Mouse (Mus musculus) ovary, adult 2 months (tissue): ENCODE results near the gene Lat. TPM values are rescaled to one million over a fixed set of nuclear protein-coding genes. Genes with fewer than 3 reads are reported as not detected.

ENCODE experiments used
- polyA plus RNA-seq: library from polyadenylated mRNA; depleted of rRNA; stranded (reverse); fragments of >200 nt; gene quantifications from 2 replicates; pipeline ENCODE4 v1.2.3, GENCODE M21; 2012; rRNA removed

Gene Lat
- polyA plus RNA-seq, result 2.5 and 3.2 TPM in 2 replicates

GRCm38 (mm10) chr7:126369393-126369792 lies at the start of gene Lat:
Lat (minus strand) TSS chr7:126369570.

GRCm38 (mm10) chr7:126414725-126415124 lies 45.4 kb upstream of the Lat start, which contains the start of gene Cd19:
Cd19 (minus strand) TSS chr7:126414889.

GRCm38 (mm10) chr7:126396298-126397119 lies 27.1 kb upstream of the Lat start, which contains the start of gene Nfatc2ip:
Nfatc2ip (minus strand) TSS chr7:126396737.

GRCm38 (mm10) chr7:126377278-126378158 lies 8.1 kb upstream of the Lat start, which contains the start of gene Spns1:
Spns1 (minus strand) TSS chr7:126377450.

Other genes with a start within 250 kb of the Lat start
- 194 and 274 TPM in 2 replicates for gene Xpo6, start 169.1 kb downstream of the Lat start, polyA plus RNA-seq
- gene Sbk1, start 97.0 kb downstream of the Lat start, polyA plus RNA-seq, result 72.0 and 77.3 TPM in 2 replicates
- gene Spns1, start 7.9 kb upstream of the Lat start, polyA plus RNA-seq, result 247 and 278 TPM in 2 replicates
- 9.5 and 11.7 TPM in 2 replicates for gene Nfatc2ip, start 27.2 kb upstream of the Lat start, polyA plus RNA-seq
- 0.53 and 0.68 TPM in 2 replicates for gene Cd19, start 45.3 kb upstream of the Lat start, polyA plus RNA-seq
- gene Rabep2, start 59.2 kb upstream of the Lat start, polyA plus RNA-seq, result 76.5 and 79.0 TPM in 2 replicates
- gene Atp2a1, start 93.5 kb upstream of the Lat start, polyA plus RNA-seq, result 0.43 and 0.92 TPM in 2 replicates
- gene Sh2b1, start 105.9 kb upstream of the Lat start, polyA plus RNA-seq, result 73.4 and 90.0 TPM in 2 replicates
- gene Tufm, start 117.8 kb upstream of the Lat start, polyA plus RNA-seq, result 160 and 171 TPM in 2 replicates
- gene Atxn2l, start 133.9 kb upstream of the Lat start, polyA plus RNA-seq, result 261 and 386 TPM in 2 replicates
- gene Eif3c, start 196.8 kb upstream of the Lat start, polyA plus RNA-seq, result 143 and 153 TPM in 2 replicates
- 5.2 and 5.6 TPM in 2 replicates for gene Apobr, start 215.4 kb upstream of the Lat start, polyA plus RNA-seq
- 93.1 and 135 TPM in 2 replicates for gene Cln3, start 216.2 kb upstream of the Lat start, polyA plus RNA-seq
- 0.42 TPM in 1 of 2 replicates, not detected in the other for gene Il27, start 225.4 kb upstream of the Lat start, polyA plus RNA-seq